Mouse (Mus musculus): ENCODE data around the gene Gtpbp6.
"Not testable (repeated sequence)": the region's sequence is repeated elsewhere in the genome, so short reads cannot be mapped to it uniquely, and the experiment has no call there.

- not testable (repeated sequence) for TF ChIP-seq CTCF (IDR thresholded peaks at IDR 0.05; ENCODE audit: borderline replicate concordance, extremely low read depth, insufficient read depth, insufficient read length); POLR2A (IDR thresholded peaks at IDR 0.05; ENCODE audit: borderline replicate concordance, extremely low read depth, insufficient read depth, insufficient read length, poor library complexity, severe bottlenecking)
Observed at GRCm38 (mm10) chr5:110072413-110072812, 35.6 kb downstream of the Gtpbp6 start, which contains the start of gene Gm17655.
